Mouse (Mus musculus) hindbrain, embryonic 15.5 days (tissue): ENCODE data around the gene Ccdc40. TPM values are rescaled to one million over a fixed set of nuclear protein-coding genes. Genes with fewer than 3 reads are reported as not detected.
A peak's percentile ranks its signal among the peaks of the same experiment; 100 is the strongest.
"Not testable (repeated sequence)": the region's sequence is repeated elsewhere in the genome, so short reads cannot be mapped to it uniquely, and the experiment has no call there.

Experiments used
- ATAC-seq: fragments of 200-750 bp; cut with Nextera tagmentation; 2 replicates; pipeline ENCODE4 v1.8.0; 2017; ENCODE audit warnings: low read depth, moderate number of reproducible peaks, moderate TSS enrichment; ENCODE audit not compliant: low FRiP score
- H3K27ac ChIP-seq: fragments of 300-500 bp; sonication (generic); replicated peaks from 2 replicates; pipeline ENCODE4 v1.5.1; 2015; ENCODE audit warnings: mild to moderate bottlenecking, inconsistent platforms
- H3K27me3 ChIP-seq: fragments of 300-500 bp; sonication (generic); 2 replicates; pipeline ENCODE4 v1.6.1; 2015; ENCODE audit warnings: control low read depth, inconsistent platforms
- H3K36me3 ChIP-seq: fragments of 300-500 bp; sonication (generic); 2 replicates; pipeline ENCODE4 v1.6.1; 2015; ENCODE audit warnings: control low read depth, inconsistent platforms
- H3K4me1 ChIP-seq: fragments of 300-500 bp; sonication (generic); replicated peaks from 2 replicates; pipeline ENCODE4 v1.6.1; 2015; ENCODE audit warnings: control low read depth, inconsistent platforms
- H3K4me2 ChIP-seq: fragments of 300-500 bp; sonication (generic); 2 replicates; pipeline ENCODE4 v1.6.1; 2015; ENCODE audit warnings: moderate library complexity, mild to moderate bottlenecking, inconsistent platforms
- H3K4me3 ChIP-seq: fragments of 300-500 bp; sonication (generic); 2 replicates; pipeline ENCODE4 v1.5.1; 2015; ENCODE audit warnings: mild to moderate bottlenecking, inconsistent platforms
- H3K9ac ChIP-seq: fragments of 300-500 bp; sonication (generic); 2 replicates; pipeline ENCODE4 v1.6.1; 2015; ENCODE audit warnings: inconsistent platforms
- H3K9me3 ChIP-seq: fragments of 300-500 bp; sonication (generic); 2 replicates; pipeline ENCODE4 v1.6.1; 2016; ENCODE audit warnings: control low read depth, inconsistent platforms
- WGBS: fragments of 180-500 bp; shearing (Covaris S2); methylation state at CpG from one replicate; pipeline ENCODE4 v1.1.7; 2015; 5-methylcytosine and 5-hydroxymethylcytosine counted together
- polyA plus RNA-seq: library from polyadenylated mRNA; unstranded; fragments of >200 nt; fragmentation: Nextera tagmentation; extraction: Ambion mirVana; gene quantifications from 2 replicates; pipeline ENCODE4 v1.2.1, GENCODE M21; 2015

Ccdc40 gene
- polyA plus RNA-seq, 1 experiment from 2014 or later = 15.4 TPM

DNA sequence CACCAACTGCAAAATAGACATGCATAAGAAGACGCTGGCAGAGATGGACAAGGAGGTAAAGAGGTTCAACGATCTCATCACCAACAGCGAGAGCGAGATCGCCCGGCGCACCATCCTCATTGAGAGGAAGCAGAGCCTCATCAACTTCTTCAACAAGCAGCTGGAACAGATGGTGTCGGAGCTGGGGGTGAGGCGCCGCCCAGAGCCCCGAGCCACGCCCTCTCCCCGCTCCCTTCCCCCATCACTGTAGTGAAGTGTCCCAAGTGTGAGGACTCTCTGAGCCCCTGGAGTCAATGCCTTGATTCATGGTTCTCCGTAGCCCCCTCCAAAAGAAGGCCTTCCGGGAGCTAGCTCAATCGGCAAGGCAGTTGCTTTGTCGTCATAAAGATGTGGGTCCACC is 22.6 kb downstream of the Ccdc40 start:
- Histone ChIP-seq H3K4me3 (no peak overlapping the region), H3K4me1 (peaks cover 23% of the 10 kb centered on the region), H3K9me3 (no peaks in the 10 kb centered on the region), H3K9ac (no peak overlapping the region), H3K36me3 (no peaks in the 10 kb centered on the region), H3K27ac (no peak overlapping the region), H3K4me2 (no peak overlapping the region), H3K27me3 (no peaks in the 10 kb centered on the region)
- ATAC-seq = no peak
- 65% methylated on average over 17 of the region's 17 CpGs for WGBS

DNA sequence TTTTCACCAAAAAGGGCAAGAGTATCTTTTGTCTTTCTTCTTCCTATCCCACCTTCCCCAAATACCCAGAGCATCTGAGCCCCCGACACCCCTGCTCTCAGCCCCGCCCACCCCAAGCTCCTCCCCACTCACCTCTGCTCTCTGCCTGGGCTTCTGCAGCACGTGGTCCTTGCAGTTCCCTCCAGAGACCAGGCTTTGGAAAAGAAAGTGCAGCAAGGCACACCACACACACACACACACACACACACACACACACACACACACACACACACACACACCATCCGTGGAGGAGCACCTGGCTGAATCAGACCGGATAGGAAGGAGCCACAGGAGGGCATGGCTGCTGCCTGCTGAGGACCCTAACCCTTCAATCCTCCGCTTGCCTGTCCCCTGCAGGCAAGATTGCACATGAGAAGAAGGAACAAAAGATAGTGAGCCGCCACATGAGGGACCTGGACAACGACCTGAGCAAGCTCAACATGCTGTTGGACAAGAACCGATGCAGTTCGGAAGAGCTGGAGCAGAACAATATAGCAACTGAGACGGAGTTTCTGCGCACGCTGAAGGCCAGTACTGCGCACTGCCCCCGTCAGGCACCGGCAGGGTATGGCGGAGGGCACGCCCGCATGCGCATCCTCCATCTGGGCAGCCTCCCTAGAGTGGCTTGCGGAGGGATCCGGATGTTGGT is 24.6 kb downstream of the Ccdc40 start:
- peaks cover 23% of the 10 kb centered on the region for H3K4me1 ChIP-seq
- ATAC-seq = peak; percentile 80; the same call in 1 of the 2 replicates
- H3K9ac ChIP-seq = peak overlapping the region; percentile 17; the same call in 1 of the 2 replicates
- H3K9me3 ChIP-seq = no peaks in the 10 kb centered on the region
- no peaks in the 10 kb centered on the region for H3K27me3 ChIP-seq
- peak overlapping the region; percentile 58 for H3K27ac ChIP-seq
- H3K4me3 ChIP-seq = peak overlapping the region; percentile 30
- WGBS = 3% methylated on average over 22 of the region's 22 CpGs
- peak overlapping the region; percentile 54 for H3K4me2 ChIP-seq
- no peaks in the 10 kb centered on the region for H3K36me3 ChIP-seq

DNA sequence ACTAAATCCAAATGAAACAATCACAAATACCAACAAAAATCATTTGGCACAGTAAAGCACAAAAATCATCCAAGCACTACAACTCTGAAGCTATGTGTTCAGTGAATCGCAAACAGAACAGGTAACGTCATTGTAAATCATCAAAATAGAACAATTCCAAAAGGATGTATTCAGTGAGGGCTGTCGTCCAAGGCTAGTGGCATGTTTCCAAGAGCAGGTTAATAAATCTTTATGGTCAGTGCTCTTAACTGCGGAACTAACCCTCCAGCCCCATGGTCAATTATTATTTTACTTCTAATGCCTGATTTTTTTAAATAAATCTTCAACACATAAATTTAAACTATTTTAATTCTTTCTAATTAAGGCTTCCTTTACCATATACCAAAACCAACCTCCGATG is 28.2 kb downstream of the Ccdc40 start:
- not testable (repeated sequence) for H3K27me3 ChIP-seq, H3K4me3 ChIP-seq, H3K36me3 ChIP-seq, H3K9ac ChIP-seq, H3K4me2 ChIP-seq, H3K9me3 ChIP-seq, H3K27ac ChIP-seq, ATAC-seq
- 82% methylated on average over 5 of the region's 5 CpGs for WGBS
- H3K4me1 ChIP-seq = peaks cover 20% of the 10 kb centered on the region

DNA sequence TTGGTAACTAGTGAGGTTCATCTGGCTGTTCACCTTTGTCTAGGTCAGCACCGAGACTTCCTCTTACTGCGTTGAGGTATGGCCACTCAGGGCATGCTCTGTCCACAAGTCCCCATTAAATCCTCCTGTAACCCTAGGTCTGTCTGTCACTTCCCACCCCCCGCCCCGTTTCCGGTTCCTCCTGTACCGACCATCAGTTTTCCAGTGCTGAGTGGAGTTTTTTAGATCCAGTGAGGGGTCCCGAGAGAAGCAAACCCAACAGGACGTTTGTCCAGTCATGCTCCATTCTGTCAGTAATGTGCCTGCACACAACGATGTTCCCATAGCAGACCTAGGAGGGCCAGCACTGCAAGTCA is 29.8 kb downstream of the Ccdc40 start:
- WGBS = 67% methylated on average over 9 of the region's 9 CpGs
- Histone ChIP-seq H3K9ac (no peak overlapping the region), H3K4me3 (peak overlapping the region; percentile 29), H3K4me1 (peaks cover 5% of the 10 kb centered on the region), H3K27me3 (no peaks in the 10 kb centered on the region), H3K27ac (peak overlapping the region; percentile 21), H3K4me2 (peak overlapping the region; percentile 47), H3K36me3 (peaks cover 6% of the 10 kb centered on the region), H3K9me3 (no peaks in the 10 kb centered on the region)
- no peak for ATAC-seq

DNA sequence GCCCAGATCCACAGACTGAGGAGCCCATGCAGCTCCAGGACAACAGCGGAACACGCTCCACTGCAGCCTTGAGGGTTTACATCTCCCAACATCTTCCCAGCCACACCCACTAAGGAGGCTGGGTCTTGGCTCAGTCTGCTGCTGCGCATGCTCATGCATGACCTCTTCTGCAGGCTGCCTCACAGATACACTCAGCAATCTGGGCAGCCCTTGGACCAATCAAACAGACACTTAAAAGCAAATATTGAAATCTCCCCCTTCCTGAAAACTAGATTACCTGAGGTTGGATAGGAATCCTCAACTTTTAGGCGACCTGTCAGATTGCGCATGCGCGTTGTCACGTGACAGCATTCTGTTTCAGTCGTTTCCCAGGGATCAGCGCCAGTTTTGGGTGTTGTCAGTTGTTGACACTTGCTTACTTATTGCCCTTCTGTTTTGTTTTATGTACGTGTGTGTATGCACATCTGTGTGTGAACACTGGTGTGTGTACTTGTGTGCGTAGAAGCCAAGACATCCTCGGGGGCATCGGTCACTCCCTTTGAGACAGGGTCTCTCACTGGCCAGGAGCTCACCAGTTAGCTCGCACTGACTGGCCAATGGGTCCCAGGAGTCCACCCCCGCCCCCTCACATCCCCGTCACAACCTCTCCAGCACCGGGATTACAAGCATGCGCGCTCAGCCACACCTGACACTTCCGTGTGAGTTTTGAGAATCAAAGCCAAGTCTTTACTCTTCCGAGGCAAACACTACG is 30.4 kb downstream of the Ccdc40 start:
- 71% methylated on average over 23 of the region's 23 CpGs for WGBS
- H3K27ac ChIP-seq = peak overlapping the region; percentile 21
- peak; percentile 54; the same call in 1 of the 2 replicates for ATAC-seq

DNA sequence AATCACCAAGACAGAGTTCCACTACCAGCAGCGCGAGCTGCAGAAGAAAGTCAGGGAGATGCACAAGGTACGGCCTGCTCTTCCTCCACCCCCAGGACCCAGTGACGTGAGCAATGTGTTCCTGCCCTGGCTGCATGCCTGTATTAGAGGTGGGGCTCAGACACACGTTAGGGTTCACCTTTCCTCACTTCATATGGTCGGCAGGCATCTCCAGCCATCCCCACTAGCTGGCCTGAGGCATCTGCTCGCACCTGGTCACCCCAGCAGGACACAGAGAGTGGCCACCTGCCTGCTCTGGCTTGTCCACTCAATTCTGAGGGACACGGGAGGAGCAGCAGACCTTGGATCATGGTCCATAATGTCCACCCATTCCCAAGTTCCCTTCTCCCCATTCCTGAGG is 31.6 kb downstream of the Ccdc40 start:
- no peaks in the 10 kb centered on the region for H3K4me1 ChIP-seq
- H3K4me3 ChIP-seq = no peak overlapping the region
- 90% methylated on average over 8 of the region's 8 CpGs for WGBS
- H3K27ac ChIP-seq = no peak overlapping the region
- no peak overlapping the region for H3K9ac ChIP-seq
- H3K4me2 ChIP-seq = no peak overlapping the region
- H3K36me3 ChIP-seq = peaks cover 13% of the 10 kb centered on the region
- ATAC-seq = no peak
- no peaks in the 10 kb centered on the region for H3K27me3 ChIP-seq
- H3K9me3 ChIP-seq = no peaks in the 10 kb centered on the region

More for the DNA sequence above, 30.4 kb downstream of the Ccdc40 start:
- peaks cover 8% of the 10 kb centered on the region for H3K36me3 ChIP-seq
- H3K4me2 ChIP-seq = peak overlapping the region; percentile 47
- H3K9ac ChIP-seq = no peak overlapping the region
- peak overlapping the region; percentile 29 for H3K4me3 ChIP-seq
- H3K27me3 ChIP-seq = no peaks in the 10 kb centered on the region
- H3K4me1 ChIP-seq = no peaks in the 10 kb centered on the region
- no peaks in the 10 kb centered on the region for H3K9me3 ChIP-seq

DNA sequence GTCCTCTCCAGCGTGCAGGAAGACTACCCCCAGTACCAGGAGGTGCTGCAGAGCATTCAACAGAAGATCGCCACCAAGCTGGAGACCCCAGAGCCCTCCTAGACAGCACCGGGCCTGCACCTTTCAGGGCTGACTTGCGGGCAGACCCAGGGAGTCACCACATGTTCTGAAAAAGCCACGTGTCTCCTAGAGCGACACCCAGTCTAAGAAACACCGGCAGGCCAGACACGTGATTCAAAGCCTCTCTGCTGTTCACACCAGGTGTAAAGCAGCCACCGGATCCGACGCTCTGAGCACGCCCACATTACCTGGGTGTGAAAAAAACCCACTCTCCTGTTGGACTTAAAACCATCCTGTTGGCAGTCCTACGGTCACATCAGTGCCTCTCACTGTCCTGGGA is 36.0 kb downstream of the Ccdc40 start:
- no peak for ATAC-seq
- Histone ChIP-seq H3K4me1 (peaks cover 21% of the 10 kb centered on the region), H3K36me3 (peaks cover 13% of the 10 kb centered on the region), H3K9ac (no peak overlapping the region), H3K9me3 (no peaks in the 10 kb centered on the region), H3K4me2 (no peak overlapping the region), H3K27ac (no peak overlapping the region), H3K4me3 (no peak overlapping the region), H3K27me3 (no peaks in the 10 kb centered on the region)
- 91% methylated on average over 13 of the region's 13 CpGs for WGBS

DNA sequence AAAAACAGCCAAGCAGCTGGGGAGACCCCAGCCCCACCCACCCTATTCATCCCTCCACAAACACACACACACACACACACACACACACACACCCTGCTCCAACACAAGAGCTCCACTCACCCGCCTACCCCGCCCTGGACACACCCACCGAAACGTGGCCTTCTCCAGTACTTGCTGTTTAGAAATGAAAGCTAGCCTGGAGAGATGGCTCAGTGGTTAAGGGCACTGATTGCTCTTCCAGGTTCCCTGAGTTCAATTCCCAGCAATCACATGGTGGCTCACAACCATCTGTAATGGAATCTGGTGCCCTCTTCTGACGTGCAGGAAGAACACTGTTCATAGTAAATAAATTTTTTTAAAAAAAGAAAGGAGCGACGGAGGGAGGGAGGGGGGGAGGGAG is 37.4 kb downstream of the Ccdc40 start:
- no peak overlapping the region for H3K4me3 ChIP-seq
- no peaks in the 10 kb centered on the region for H3K9me3 ChIP-seq
- no peaks in the 10 kb centered on the region for H3K27me3 ChIP-seq
- no peak overlapping the region for H3K27ac ChIP-seq
- WGBS = 83% methylated on average over 7 of the region's 7 CpGs
- peaks cover 32% of the 10 kb centered on the region for H3K4me1 ChIP-seq
- no peak for ATAC-seq
- no peak overlapping the region for H3K9ac ChIP-seq
- no peak overlapping the region for H3K4me2 ChIP-seq
- peaks cover 13% of the 10 kb centered on the region for H3K36me3 ChIP-seq

DNA sequence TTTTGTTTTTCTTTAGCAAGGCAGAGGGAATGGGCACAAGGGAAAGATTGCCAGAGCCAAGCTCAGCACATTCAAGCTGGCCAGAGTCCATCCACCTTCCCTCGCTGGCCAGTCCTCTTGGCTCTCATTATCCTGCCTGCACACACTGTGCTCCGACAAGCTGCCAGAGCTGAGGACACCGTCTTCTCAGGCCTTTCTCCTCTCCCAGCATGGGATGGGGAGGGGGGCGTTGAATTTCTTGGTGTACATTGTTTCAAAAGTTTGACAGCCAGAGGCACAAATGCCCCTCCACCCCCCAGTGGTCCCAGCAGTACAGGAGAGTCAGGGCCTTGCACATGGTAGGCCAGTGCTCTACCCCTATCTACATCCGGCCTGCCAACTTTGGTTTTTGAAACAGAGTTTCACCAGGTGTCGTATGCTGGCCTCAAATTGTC is 38.9 kb downstream of the Ccdc40 start:
- Histone ChIP-seq H3K27me3 (no peaks in the 10 kb centered on the region), H3K4me2 (peak overlapping the region; percentile 78), H3K9me3 (no peaks in the 10 kb centered on the region), H3K27ac (peak overlapping the region; percentile 76), H3K36me3 (peaks cover 15% of the 10 kb centered on the region; the same call in 1 of the 2 replicates), H3K4me3 (peak overlapping the region; percentile 57; the same call in 1 of the 2 replicates), H3K9ac (peak overlapping the region; percentile 72; the same call in 1 of the 2 replicates), H3K4me1 (peaks cover 34% of the 10 kb centered on the region)
- ATAC-seq = peak; percentile 68
- 39% methylated on average over 6 of the region's 6 CpGs for WGBS

DNA sequence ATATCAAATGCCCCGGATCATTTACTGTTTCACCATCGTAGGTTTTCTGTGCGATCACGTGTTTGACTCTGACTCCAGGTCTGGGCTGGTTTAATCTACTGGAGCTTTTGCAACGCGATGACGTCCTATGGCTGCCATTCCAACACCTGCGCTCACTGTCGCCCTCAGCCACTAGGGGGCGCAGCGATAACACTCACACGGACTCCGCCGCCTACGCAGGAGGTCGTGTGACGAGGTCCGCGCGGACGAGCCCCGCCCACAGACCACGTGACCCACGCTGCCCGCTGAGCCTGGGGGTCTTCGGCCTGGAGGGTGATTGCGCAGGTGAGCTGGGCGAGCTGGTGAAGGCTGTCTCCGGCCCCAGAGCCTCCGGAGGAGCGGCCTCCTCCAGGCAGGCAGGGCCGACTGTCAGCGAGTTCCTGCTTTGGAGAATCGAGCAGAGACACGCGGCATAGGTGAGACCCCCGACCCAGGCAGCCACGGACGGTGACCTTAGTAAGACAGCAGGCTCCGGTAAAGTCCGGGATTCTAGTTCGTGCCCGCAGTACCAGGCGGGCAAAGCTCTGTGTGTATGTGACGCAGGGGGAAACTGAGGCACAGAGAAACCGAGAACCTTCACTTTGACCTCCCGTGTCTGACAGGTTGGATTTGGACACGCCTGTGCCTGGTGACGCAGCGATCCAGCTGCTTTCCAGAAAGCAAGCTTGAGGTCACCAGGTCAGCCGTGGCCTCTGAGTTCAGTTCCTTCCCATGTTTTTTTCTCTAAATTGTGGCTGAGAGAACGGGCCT is 39.6 kb downstream of the Ccdc40 start, which contains the start of gene Gaa:
Gaa (plus strand) TSS at position 120 of the 789 bp plus-strand sequence.
- Histone ChIP-seq H3K4me2 (peak within 1 kb of the TSS; percentile 78), H3K27me3 (no peaks in the 10 kb centered on the region), H3K4me3 (peak within 1 kb of the TSS; percentile 57), H3K4me1 (peaks cover 34% of the 10 kb centered on the region), H3K9ac (peak within 1 kb of the TSS; percentile 72), H3K36me3 (peaks cover 19% of the 10 kb centered on the region; the same call in 1 of the 2 replicates), H3K27ac (peak within 1 kb of the TSS; percentile 76), H3K9me3 (no peaks in the 10 kb centered on the region)
- peak; percentile 83 for ATAC-seq
- WGBS = 5% methylated on average over 52 of the region's 52 CpGs

DNA sequence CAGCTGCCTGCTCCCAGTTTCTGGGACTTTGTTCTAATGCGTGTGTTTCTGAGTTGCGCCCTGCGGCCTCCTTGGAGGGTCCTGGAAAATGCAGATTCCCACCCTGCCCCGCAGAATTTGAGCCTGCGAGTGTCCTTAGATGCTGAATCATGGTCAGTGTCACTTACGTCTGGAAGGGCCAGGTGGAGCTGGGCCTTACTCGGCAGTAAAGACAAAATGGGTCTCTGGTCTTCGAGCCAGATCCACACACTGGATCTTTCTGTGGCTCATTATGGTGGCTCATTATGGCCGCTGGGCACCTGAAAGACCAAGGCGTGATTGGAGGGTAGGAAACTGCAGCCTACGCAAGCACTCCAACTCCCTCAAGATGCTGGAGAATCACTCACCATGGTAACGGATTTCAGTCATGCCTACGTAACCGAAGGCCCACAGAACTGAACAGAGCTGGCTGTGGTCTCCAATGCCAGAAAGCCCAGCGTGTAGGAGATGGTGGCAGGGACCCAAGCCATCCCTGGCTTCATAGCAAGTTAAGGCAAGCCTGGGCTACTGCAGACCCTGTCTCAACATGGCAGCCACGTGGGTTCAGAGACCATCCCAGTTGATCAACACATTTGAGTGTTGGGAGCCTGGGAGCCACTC is 40.3 kb downstream of the Ccdc40 start:
- Histone ChIP-seq H3K4me2 (peak overlapping the region; percentile 78), H3K36me3 (peaks cover 21% of the 10 kb centered on the region; the same call in 1 of the 2 replicates), H3K27ac (peak overlapping the region; percentile 76; the same call in 1 of the 2 replicates), H3K9me3 (no peaks in the 10 kb centered on the region), H3K27me3 (no peaks in the 10 kb centered on the region), H3K4me1 (peaks cover 34% of the 10 kb centered on the region), H3K4me3 (peak overlapping the region; percentile 57), H3K9ac (peak overlapping the region; percentile 72)
- 72% methylated on average over 16 of the region's 16 CpGs for WGBS
- no peak for ATAC-seq
